Mouse (Mus musculus) layer of hippocampus, adult 9-10 months (tissue): ENCODE results near the gene Mcm3ap.

Experiments
- DNase-seq: peaks from one replicate; pipeline ENCODE4 v3.0.0; 2022; ENCODE audit warnings: low spot score

Mcm3ap gene

GRCm38 (mm10) chr10:76468203-76469162 is at the start of gene Mcm3ap, which contains the start of gene Ybey:
Gene Mcm3ap, plus strand, starts transcription at chr10:76468927.
Gene Ybey, minus strand, starts transcription at chr10:76469114.
- peak; percentile 75 for DNase-seq

GRCm38 (mm10) chr10:76425674-76426073 is 43.1 kb upstream of the Mcm3ap start:
- DNase-seq, result no peak

- DNase-seq, result no peak
These were observed 34.8 kb upstream of the Mcm3ap start for GRCm38 (mm10) chr10:76433925-76434324.

GRCm38 (mm10) chr10:76439107-76439890 is 29.4 kb upstream of the Mcm3ap start:
- no peak for DNase-seq

- DNase-seq, result no peak
These were observed 28.4 kb upstream of the Mcm3ap start, which contains the start of gene AC141477.1 for GRCm38 (mm10) chr10:76440281-76440680. Gene AC141477.1, minus strand, starts transcription at chr10:76440444.

- peak; percentile 94 for DNase-seq
These were observed 26.3 kb upstream of the Mcm3ap start, which contains the start of gene Pcnt for GRCm38 (mm10) chr10:76442178-76443088. Gene Pcnt, minus strand, starts transcription at chr10:76442786.

GRCm38 (mm10) chr10:76445996-76446681 is 22.6 kb upstream of the Mcm3ap start:
- no peak for DNase-seq

- no peak for DNase-seq
These were observed 21.1 kb upstream of the Mcm3ap start for GRCm38 (mm10) chr10:76447406-76448229.

GRCm38 (mm10) chr10:76448851-76449250 is 19.9 kb upstream of the Mcm3ap start, which contains the start of gene 2610028H24Rik:
Gene 2610028H24Rik, plus strand, starts transcription at chr10:76449081.
- DNase-seq, result no peak

GRCm38 (mm10) chr10:76455289-76455688 is 13.4 kb upstream of the Mcm3ap start:
- DNase-seq, result no peak

- DNase-seq, result no peak
These were observed 7.5 kb upstream of the Mcm3ap start for GRCm38 (mm10) chr10:76461255-76461654.

GRCm38 (mm10) chr10:76462312-76462711 is 6.4 kb upstream of the Mcm3ap start:
- DNase-seq, result no peak

GRCm38 (mm10) chr10:76462721-76463120 is 6.0 kb upstream of the Mcm3ap start:
- DNase-seq, result no peak

GRCm38 (mm10) chr10:76473759-76474158 is 5.0 kb downstream of the Mcm3ap start:
- no peak for DNase-seq

GRCm38 (mm10) chr10:76480851-76481250 is 12.1 kb downstream of the Mcm3ap start:
- DNase-seq, result no peak

GRCm38 (mm10) chr10:76481480-76481879 is 12.8 kb downstream of the Mcm3ap start:
- no peak for DNase-seq

GRCm38 (mm10) chr10:76486302-76486701 is 17.6 kb downstream of the Mcm3ap start:
- DNase-seq, result no peak

- DNase-seq, result no peak
These were observed 19.5 kb downstream of the Mcm3ap start for GRCm38 (mm10) chr10:76488265-76488664.

GRCm38 (mm10) chr10:76489205-76489604 is 20.5 kb downstream of the Mcm3ap start:
- DNase-seq, result no peak

- DNase-seq, result no peak
These were observed 24.8 kb downstream of the Mcm3ap start for GRCm38 (mm10) chr10:76493527-76493926.
